Mouse (Mus musculus) embryonic facial prominence, embryonic 11.5 days (tissue): ENCODE measurements around the gene Robo1. TPM values are rescaled to one million over a fixed set of nuclear protein-coding genes. Genes with fewer than 3 reads are reported as not detected.
A peak's percentile ranks its signal among the peaks of the same experiment; 100 is the strongest.

Experiments
- ATAC-seq: fragments of 200-750 bp; cut with Nextera tagmentation; replicated peaks from 2 replicates; pipeline ENCODE4 v1.8.0; 2017; ENCODE audit warnings: low read depth; ENCODE audit not compliant: insufficient number of reproducible peaks, low FRiP score, low TSS enrichment
- DNase-seq: peaks from one replicate; pipeline ENCODE4 v3.0.0-alpha.2; 2015; ENCODE audit warnings: low spot score
- H3K27ac ChIP-seq: fragments of 300-500 bp; sonication (generic); replicated peaks from 2 replicates; pipeline ENCODE4 v1.5.1; 2014; ENCODE audit warnings: mild to moderate bottlenecking, low read depth, low read length, control low read depth
- H3K27me3 ChIP-seq: fragments of 300-500 bp; sonication (generic); 2 replicates; pipeline ENCODE4 v1.6.1; 2014; ENCODE audit warnings: mild to moderate bottlenecking, low read length, moderate library complexity, mixed read lengths; ENCODE audit not compliant: control insufficient read depth, insufficient read depth
- H3K36me3 ChIP-seq: fragments of 300-500 bp; sonication (generic); replicated peaks from 2 replicates; pipeline ENCODE4 v1.6.1; 2014; ENCODE audit warnings: low read depth, mild to moderate bottlenecking, low read length, moderate library complexity, mixed read lengths; ENCODE audit not compliant: control insufficient read depth, insufficient read depth
- H3K4me1 ChIP-seq: fragments of 300-500 bp; sonication (generic); 2 replicates; pipeline ENCODE4 v1.6.1; 2014; ENCODE audit warnings: low read length, mixed read lengths; ENCODE audit not compliant: control insufficient read depth, insufficient read depth
- H3K4me2 ChIP-seq: fragments of 300-500 bp; sonication (generic); 2 replicates; pipeline ENCODE4 v1.6.1; 2014; ENCODE audit warnings: low read depth, mild to moderate bottlenecking, control low read depth, low read length, moderate library complexity
- H3K4me3 ChIP-seq: fragments of 300-500 bp; sonication (generic); 2 replicates; pipeline ENCODE4 v1.5.1; 2014; ENCODE audit warnings: low read depth, low read length, control low read depth
- H3K9ac ChIP-seq: fragments of 300-500 bp; sonication (generic); replicated peaks from 2 replicates; pipeline ENCODE4 v1.6.1; 2014; ENCODE audit warnings: mild to moderate bottlenecking, control low read depth, low read length
- H3K9me3 ChIP-seq: fragments of 300-500 bp; sonication (generic); replicated peaks from 2 replicates; pipeline ENCODE4 v1.6.1; 2016; ENCODE audit warnings: mild to moderate bottlenecking, low read length, inconsistent platforms, mixed read lengths; ENCODE audit not compliant: control insufficient read depth
- WGBS: fragments of 180-500 bp; shearing (Covaris S2); extraction: QIAGEN DNeasy Blood & Tissue Kit; methylation state at CpG from one replicate; pipeline ENCODE4 v1.1.7; 2014; 5-methylcytosine and 5-hydroxymethylcytosine counted together
- polyA plus RNA-seq: library from polyadenylated mRNA; unstranded; fragments of >200 nt; fragmentation: Nextera tagmentation; extraction: Ambion mirVana; gene quantifications from 2 replicates; pipeline ENCODE4 v1.2.1, GENCODE M21; 2014

The Robo1 gene
- polyA plus RNA-seq, 1 experiment from 2014 or later, result 50.0 TPM

DNA sequence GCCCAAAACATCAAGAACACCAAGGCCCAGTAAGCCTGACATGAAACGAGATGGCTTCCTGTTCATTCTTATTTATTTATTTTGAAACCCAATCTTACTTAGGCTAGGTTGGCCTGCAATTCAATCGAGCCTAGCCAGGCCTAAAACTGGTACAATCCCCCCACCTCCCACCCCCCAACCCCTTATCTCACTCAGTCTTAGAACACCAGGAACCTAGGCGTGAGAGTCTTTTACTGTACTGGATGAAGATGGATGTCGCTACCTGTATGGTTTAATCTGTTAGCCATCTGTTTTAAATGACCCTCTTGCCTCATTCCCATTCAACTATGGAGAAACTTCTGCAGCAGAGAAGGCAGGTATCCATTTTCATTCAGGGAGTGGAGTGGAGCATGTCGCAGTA lies 386.7 kb downstream of the Robo1 start:
- WGBS, result 32% methylated on average over 5 of the region's 5 CpGs
- H3K9ac ChIP-seq, result no peak overlapping the region
- H3K27me3 ChIP-seq, result no peaks in the 10 kb centered on the region
- H3K36me3 ChIP-seq, result no peaks in the 10 kb centered on the region
- no peak for DNase-seq
- ATAC-seq, result no peak
- H3K4me3 ChIP-seq, result no peak overlapping the region
- H3K4me1 ChIP-seq, result no peaks in the 10 kb centered on the region
- H3K9me3 ChIP-seq, result no peaks in the 10 kb centered on the region
- H3K4me2 ChIP-seq, result no peak overlapping the region
- H3K27ac ChIP-seq, result no peak overlapping the region

DNA sequence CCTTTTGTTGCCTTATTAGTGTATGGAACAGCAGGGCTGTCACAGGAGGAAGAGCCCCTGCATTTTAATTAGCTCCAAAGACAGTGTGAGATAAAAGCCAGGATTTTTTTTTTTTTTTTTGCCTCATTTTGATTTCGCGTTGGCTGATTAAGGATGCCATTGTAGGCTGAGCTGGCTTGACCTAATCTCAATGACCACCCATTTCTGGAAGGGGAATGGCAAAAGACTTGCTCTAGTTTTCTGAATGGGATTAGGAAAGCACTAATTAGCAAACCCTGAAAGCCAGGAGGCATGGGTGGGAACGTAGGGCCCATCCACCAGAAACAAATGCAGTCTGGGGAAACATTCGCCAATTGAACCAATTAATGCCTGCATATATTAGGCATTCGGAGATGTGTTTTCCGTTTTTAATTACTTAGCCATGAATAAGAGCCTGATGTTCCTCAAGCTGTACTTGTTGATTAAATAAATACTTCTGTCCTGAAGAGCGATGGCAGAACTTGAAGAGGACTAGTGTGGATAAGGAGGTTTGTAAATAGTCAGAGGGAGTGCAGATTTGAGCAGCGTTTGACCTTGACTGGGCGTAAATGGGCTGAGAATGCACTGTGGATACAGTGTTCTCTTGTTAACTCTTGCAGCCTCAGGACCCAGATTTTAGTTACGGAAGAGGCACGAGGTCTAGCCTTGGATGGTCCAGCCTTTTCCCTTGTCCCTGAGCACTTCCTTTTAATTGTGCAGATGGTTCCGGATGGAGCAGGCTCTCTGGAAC lies 391.3 kb downstream of the Robo1 start:
- no peaks in the 10 kb centered on the region for H3K36me3 ChIP-seq
- no peak overlapping the region for H3K27ac ChIP-seq
- no peak overlapping the region for H3K4me3 ChIP-seq
- H3K27me3 ChIP-seq, result no peaks in the 10 kb centered on the region
- DNase-seq, result no peak
- H3K4me2 ChIP-seq, result no peak overlapping the region
- WGBS, result 37% methylated on average over 12 of the region's 12 CpGs
- ATAC-seq, result peak; percentile 53
- no peaks in the 10 kb centered on the region for H3K4me1 ChIP-seq
- H3K9me3 ChIP-seq, result no peaks in the 10 kb centered on the region
- H3K9ac ChIP-seq, result no peak overlapping the region

GRCm38 (mm10) chr16:72700297-72700696 lies 392.2 kb downstream of the Robo1 start:
- ATAC-seq (no peak), DNase-seq (no peak)
- no peak overlapping the region for H3K4me3 ChIP-seq
- H3K27me3 ChIP-seq, result no peaks in the 10 kb centered on the region
- H3K4me1 ChIP-seq, result no peaks in the 10 kb centered on the region
- H3K9me3 ChIP-seq, result no peaks in the 10 kb centered on the region
- H3K4me2 ChIP-seq, result no peak overlapping the region
- no peak overlapping the region for H3K27ac ChIP-seq
- WGBS, result 73% methylated on average over 11 of the region's 11 CpGs
- no peak overlapping the region for H3K9ac ChIP-seq
- H3K36me3 ChIP-seq, result no peaks in the 10 kb centered on the region

GRCm38 (mm10) chr16:72703486-72703885 lies 395.4 kb downstream of the Robo1 start:
- no peak overlapping the region for H3K27ac ChIP-seq
- WGBS, result 84% methylated on average over 6 of the region's 6 CpGs
- no peaks in the 10 kb centered on the region for H3K27me3 ChIP-seq
- no peak overlapping the region for H3K9ac ChIP-seq
- no peak overlapping the region for H3K4me3 ChIP-seq
- H3K4me1 ChIP-seq, result no peaks in the 10 kb centered on the region
- no peak overlapping the region for H3K4me2 ChIP-seq
- no peaks in the 10 kb centered on the region for H3K9me3 ChIP-seq
- H3K36me3 ChIP-seq, result no peaks in the 10 kb centered on the region
- DNase-seq, result no peak
- ATAC-seq, result no peak

DNA sequence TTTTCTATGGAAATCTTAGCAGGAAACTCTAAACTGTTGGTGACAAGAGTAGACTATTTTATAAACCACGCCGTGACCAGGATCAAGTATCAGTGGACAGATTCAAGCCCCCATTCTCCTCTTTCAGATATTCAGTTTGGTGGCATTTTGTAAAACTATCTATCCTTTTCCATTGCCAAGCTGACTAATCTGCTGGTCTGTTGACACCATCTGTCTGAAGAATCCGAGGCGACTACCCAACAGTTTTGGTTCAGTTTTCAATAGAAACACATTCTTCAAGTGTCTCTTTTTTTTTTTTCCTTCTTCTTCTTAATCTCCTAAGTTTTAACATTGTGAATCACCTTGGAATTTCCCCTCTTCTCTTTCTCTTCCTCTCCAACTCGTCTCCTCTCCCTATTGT lies 397.7 kb downstream of the Robo1 start:
- no peaks in the 10 kb centered on the region for H3K27me3 ChIP-seq
- H3K4me1 ChIP-seq, result no peaks in the 10 kb centered on the region
- 76% methylated on average over 5 of the region's 5 CpGs for WGBS
- H3K4me2 ChIP-seq, result no peak overlapping the region
- no peak overlapping the region for H3K9ac ChIP-seq
- no peaks in the 10 kb centered on the region for H3K36me3 ChIP-seq
- ATAC-seq (no peak), DNase-seq (no peak)
- no peak overlapping the region for H3K27ac ChIP-seq
- no peak overlapping the region for H3K4me3 ChIP-seq
- no peaks in the 10 kb centered on the region for H3K9me3 ChIP-seq

DNA sequence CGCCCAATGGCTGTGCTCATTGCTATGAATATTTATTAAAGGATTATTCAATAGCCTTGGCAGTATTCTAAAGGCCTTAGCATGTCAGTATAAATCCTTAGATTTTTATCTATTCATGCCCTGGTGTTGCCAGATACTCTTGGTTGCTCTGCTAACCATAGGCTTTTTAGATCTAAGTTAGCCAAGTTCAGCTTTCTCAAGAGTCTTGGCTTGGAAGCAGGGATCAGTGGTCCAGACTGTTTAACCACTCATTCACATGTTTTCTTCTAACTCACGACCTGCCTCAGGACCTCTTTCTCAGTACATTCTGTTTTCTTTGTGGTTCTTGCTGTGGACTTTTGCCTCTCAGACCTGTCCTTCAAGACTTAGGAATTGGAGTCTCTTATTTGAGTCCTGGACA lies 400.4 kb downstream of the Robo1 start:
- Histone ChIP-seq H3K9ac (no peak overlapping the region), H3K4me1 (no peaks in the 10 kb centered on the region), H3K4me3 (no peak overlapping the region), H3K27me3 (no peaks in the 10 kb centered on the region), H3K27ac (no peak overlapping the region), H3K9me3 (no peaks in the 10 kb centered on the region), H3K36me3 (no peaks in the 10 kb centered on the region), H3K4me2 (no peak overlapping the region)
- DNase-seq (no peak), ATAC-seq (no peak)
- WGBS, result 91% methylated on average over 2 of the region's 2 CpGs

GRCm38 (mm10) chr16:72717118-72717802 lies 409.2 kb downstream of the Robo1 start:
- H3K9me3 ChIP-seq, result no peaks in the 10 kb centered on the region
- WGBS, result 81% methylated on average over 9 of the region's 9 CpGs
- H3K4me1 ChIP-seq, result no peaks in the 10 kb centered on the region
- no peak overlapping the region for H3K9ac ChIP-seq
- DNase-seq (no peak), ATAC-seq (no peak)
- H3K27ac ChIP-seq, result no peak overlapping the region
- no peak overlapping the region for H3K4me2 ChIP-seq
- no peak overlapping the region for H3K4me3 ChIP-seq
- no peaks in the 10 kb centered on the region for H3K36me3 ChIP-seq
- H3K27me3 ChIP-seq, result no peaks in the 10 kb centered on the region

- no peaks in the 10 kb centered on the region for H3K27me3 ChIP-seq
- WGBS, result 92% methylated on average over 4 of the region's 4 CpGs
- ATAC-seq, result no peak
Observed at GRCm38 (mm10) chr16:72719063-72719462, 411.0 kb downstream of the Robo1 start.

More at GRCm38 (mm10) chr16:72719063-72719462, 411.0 kb downstream of the Robo1 start:
- H3K27ac ChIP-seq, result no peak overlapping the region
- H3K36me3 ChIP-seq, result no peaks in the 10 kb centered on the region
- H3K4me1 ChIP-seq, result no peaks in the 10 kb centered on the region
- H3K9me3 ChIP-seq, result no peaks in the 10 kb centered on the region
- no peak overlapping the region for H3K9ac ChIP-seq
- no peak overlapping the region for H3K4me3 ChIP-seq
- no peak overlapping the region for H3K4me2 ChIP-seq
- no peak for DNase-seq
